Mouse (Mus musculus) MEL (cell line): ENCODE measurements around the gene Mindy3. TPM values are rescaled to one million over a fixed set of nuclear protein-coding genes. Genes with fewer than 3 reads are reported as not detected.

ENCODE experiments used
- DNase-seq: peaks from one replicate; pipeline ENCODE4 v3.0.0; 2011; ENCODE audit warnings: low read depth, low spot score
- H3K27ac ChIP-seq: 2 replicates; pipeline ENCODE4 v1.5.1; 2012; ENCODE audit warnings: low read depth, mild to moderate bottlenecking, control low read depth, low read length, moderate library complexity; ENCODE audit not compliant: control insufficient read depth
- H3K27me3 ChIP-seq, 2 experiments: fragments of 150-350 bp in 1 of 2; sonication (generic) in 1 of 2; 2 replicates each; pipeline ENCODE4 v1.6.1; 2012; ENCODE audit warnings: low read length in 2 of 2, mild to moderate bottlenecking in 2 of 2, improper control_type of control experiment in 1 of 2, moderate library complexity in 1 of 2; ENCODE audit not compliant: insufficient read depth in 2 of 2, control insufficient read depth in 1 of 2
- H3K36me3 ChIP-seq, 2 experiments: 2 replicates each; pipeline ENCODE4 v1.6.1; 2012 to 2014; ENCODE audit warnings: low read length in 2 of 2, improper control_type of control experiment in 1 of 2, inconsistent platforms in 1 of 2, mild to moderate bottlenecking in 1 of 2; ENCODE audit not compliant: insufficient read depth in 2 of 2, control insufficient read depth in 1 of 2
- H3K4me1 ChIP-seq, 2 experiments: fragments of 150-350 bp in 1 of 2; sonication (generic) in 1 of 2; 2 replicates each; pipeline ENCODE4 v1.6.1; 2012; ENCODE audit warnings: low read length in 2 of 2, improper control_type of control experiment in 1 of 2, mild to moderate bottlenecking in 1 of 2; ENCODE audit not compliant: insufficient read depth in 2 of 2, control insufficient read depth in 1 of 2
- H3K4me3 ChIP-seq, 2 experiments: fragments of 150-350 bp in 1 of 2; sonication (generic) in 1 of 2; 2 replicates each; pipeline ENCODE4 v1.5.1; 2012; ENCODE audit warnings: low read depth in 2 of 2, low read length in 2 of 2, mild to moderate bottlenecking in 2 of 2, moderate library complexity in 2 of 2, control low read depth in 1 of 2, improper control_type of control experiment in 1 of 2; ENCODE audit not compliant: control insufficient read depth in 1 of 2, insufficient read depth in 1 of 2
- H3K79me2 ChIP-seq: 2 replicates; pipeline ENCODE4 v1.6.1; 2012; ENCODE audit warnings: mild to moderate bottlenecking, low read length, moderate library complexity; ENCODE audit not compliant: control insufficient read depth, poor library complexity, insufficient read depth
- H3K9ac ChIP-seq: 2 replicates; pipeline ENCODE4 v1.6.1; 2012; ENCODE audit warnings: low read depth, mild to moderate bottlenecking, control low read depth, low read length, moderate library complexity; ENCODE audit not compliant: control insufficient read depth, poor library complexity, severe bottlenecking
- H3K9me3 ChIP-seq: fragments of 150-350 bp; sonication (generic); replicated peaks from 2 replicates; pipeline ENCODE4 v1.6.1; 2012; ENCODE audit warnings: mild to moderate bottlenecking, low read length, improper control_type of control experiment, moderate library complexity; ENCODE audit not compliant: insufficient read depth
- CTCF ChIP-seq, 3 experiments: IDR thresholded peaks in 2 of 3; conservative IDR thresholded peaks in 1 of 3; 2 replicates each; pipeline ENCODE4 v1.5.1; 2011 to 2012; ENCODE audit warnings: low read length in 3 of 3, low read depth in 2 of 3, mild to moderate bottlenecking in 2 of 3, improper control_type of control experiment in 1 of 3, inconsistent platforms in 1 of 3, mixed read lengths in 1 of 3, moderate library complexity in 1 of 3; ENCODE audit not compliant: control insufficient read depth in 1 of 3, insufficient read depth in 1 of 3, poor library complexity in 1 of 3, severe bottlenecking in 1 of 3
- E2F4 ChIP-seq: IDR thresholded peaks from 2 replicates; pipeline ENCODE4 v1.6.1; 2011; ENCODE audit warnings: low read depth, low read length, improper control_type of control experiment, borderline replicate concordance
- ELF1 ChIP-seq: IDR thresholded peaks from 2 replicates; pipeline ENCODE4 v1.6.1; 2014; ENCODE audit warnings: low read depth, mild to moderate bottlenecking, inconsistent platforms, low read length, improper control_type of control experiment, moderate library complexity
- GABPA ChIP-seq: IDR thresholded peaks from 2 replicates; pipeline ENCODE4 v1.6.1; 2012; ENCODE audit warnings: low read depth, mild to moderate bottlenecking, inconsistent platforms, low read length, improper control_type of control experiment, moderate library complexity
- GATA1 ChIP-seq: IDR thresholded peaks from 2 replicates; pipeline ENCODE4 v1.6.1; 2011; ENCODE audit warnings: low read depth, low read length, improper control_type of control experiment
- HCFC1 ChIP-seq: IDR thresholded peaks from 2 replicates; pipeline ENCODE4 v1.6.1; 2012; ENCODE audit warnings: low read depth, mild to moderate bottlenecking, inconsistent platforms, low read length, improper control_type of control experiment, moderate library complexity
- JUND ChIP-seq: IDR thresholded peaks from 2 replicates; pipeline ENCODE4 v1.6.1; 2011; ENCODE audit warnings: low read depth, mild to moderate bottlenecking, improper control_type of control experiment, low read length
- MAFK ChIP-seq: IDR thresholded peaks from 2 replicates; pipeline ENCODE4 v1.6.1; 2011; ENCODE audit warnings: low read depth, mild to moderate bottlenecking, low read length, improper control_type of control experiment, borderline replicate concordance
- MAZ ChIP-seq: IDR thresholded peaks from 2 replicates; pipeline ENCODE4 v1.6.1; 2012; ENCODE audit warnings: low read depth, mild to moderate bottlenecking, inconsistent platforms, low read length, improper control_type of control experiment
- MEF2A ChIP-seq: IDR thresholded peaks from 2 replicates; pipeline ENCODE4 v1.6.1; 2014; ENCODE audit warnings: low read depth, mild to moderate bottlenecking, inconsistent platforms, low read length, improper control_type of control experiment; ENCODE audit not compliant: poor library complexity, insufficient replicate concordance, severe bottlenecking; ENCODE audit errors: extremely low read depth
- MXI1 ChIP-seq: IDR thresholded peaks from 2 replicates; pipeline ENCODE4 v1.6.1; 2011; ENCODE audit warnings: mild to moderate bottlenecking, low read depth, low read length, improper control_type of control experiment
- MYB ChIP-seq: IDR thresholded peaks from 2 replicates; pipeline ENCODE4 v1.6.1; 2011; ENCODE audit warnings: mild to moderate bottlenecking, low read depth, low read length, improper control_type of control experiment
- MYC ChIP-seq: IDR thresholded peaks from 2 replicates; pipeline ENCODE4 v1.6.1; 2011; ENCODE audit warnings: low read depth, mild to moderate bottlenecking, low read length, improper control_type of control experiment, moderate library complexity
- POLR2A ChIP-seq, 2 experiments: IDR thresholded peaks; 2 replicates each; pipeline ENCODE4 v1.6.1; 2011 to 2012; ENCODE audit warnings: low read length in 2 of 2, mild to moderate bottlenecking in 2 of 2, control low read depth in 1 of 2, improper control_type of control experiment in 1 of 2, low read depth in 1 of 2, moderate library complexity in 1 of 2; ENCODE audit not compliant: control insufficient read depth in 1 of 2, insufficient read depth in 1 of 2, poor library complexity in 1 of 2
- POLR2AphosphoS5 ChIP-seq: IDR thresholded peaks from 2 replicates; pipeline ENCODE4 v1.6.1; 2012; ENCODE audit warnings: low read depth, borderline replicate concordance, mild to moderate bottlenecking, inconsistent platforms, low read length, moderate library complexity, mixed read lengths
- RAD21 ChIP-seq: IDR thresholded peaks from 2 replicates; pipeline ENCODE4 v1.6.1; 2011; ENCODE audit warnings: mild to moderate bottlenecking, low read depth, low read length, improper control_type of control experiment
- RCOR1 ChIP-seq: IDR thresholded peaks from 2 replicates; pipeline ENCODE4 v1.6.1; 2012; ENCODE audit warnings: low read depth, mild to moderate bottlenecking, inconsistent platforms, low read length, improper control_type of control experiment
- SMC3 ChIP-seq: IDR thresholded peaks from 2 replicates; pipeline ENCODE4 v1.6.1; 2011; ENCODE audit warnings: low read depth, low read length, improper control_type of control experiment
- TBP ChIP-seq: IDR thresholded peaks from 2 replicates; pipeline ENCODE4 v1.8.0; 2011; ENCODE audit warnings: low read depth, low read length, improper control_type of control experiment
- ZC3H11A ChIP-seq: IDR thresholded peaks from 2 replicates; pipeline ENCODE4 v1.6.1; 2012; ENCODE audit warnings: low read depth, mild to moderate bottlenecking, inconsistent platforms, low read length, improper control_type of control experiment
- ZNF384 ChIP-seq: IDR thresholded peaks from 2 replicates; pipeline ENCODE4 v1.6.1; 2012; ENCODE audit warnings: low read depth, mild to moderate bottlenecking, inconsistent platforms, low read length, improper control_type of control experiment
- polyA plus RNA-seq, 2 experiments: library from polyadenylated mRNA; stranded (reverse) in 1 of 2; unstranded in 1 of 2; fragments of >175 nt in 1 of 2; fragments of >200 nt in 1 of 2; gene quantifications; 2 replicates each; pipeline versions ENCODE4 v1.2.1 to v1.2.4; 2012; ENCODE audit warnings: low replicate concordance in 2 of 2, low read depth in 1 of 2; ENCODE audit not compliant: insufficient read length in 2 of 2, insufficient read depth in 1 of 2, missing spikeins in 1 of 2
- total RNA-seq: library from RNA; depleted of rRNA; stranded (reverse); fragments of 300-350 nt; gene quantifications from 2 replicates; pipeline ENCODE4 v1.2.3, GENCODE M21; 2012

The Mindy3 gene
- total and polyA plus RNA-seq, 3 experiments, result 23.8 to 40.6 TPM; not detected in 1

DNA sequence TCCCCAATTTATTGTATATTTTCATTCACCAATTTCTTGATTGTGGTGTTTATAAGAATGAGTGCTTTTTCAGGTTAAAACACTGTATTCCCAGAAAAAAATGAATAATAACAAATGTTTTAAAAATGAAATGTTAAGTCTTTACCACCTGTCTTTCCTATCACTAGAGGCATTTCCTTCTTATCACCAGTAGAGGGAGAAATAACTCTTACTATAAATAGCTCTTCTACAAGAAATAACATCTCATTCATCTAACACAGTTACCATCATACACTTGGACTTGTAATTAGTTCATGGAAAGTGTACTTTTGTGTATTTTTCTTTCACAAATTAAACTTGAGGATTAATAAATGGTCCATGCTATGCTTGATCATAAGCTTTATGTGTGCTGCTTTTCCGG is 40.5 kb upstream of the Mindy3 start:
- H3K36me3 ChIP-seq, result no peaks in the 10 kb centered on the region
- peak; percentile 20 for DNase-seq
- no peaks in the 10 kb centered on the region for H3K4me1 ChIP-seq
- H3K27me3 ChIP-seq, result no peaks in the 10 kb centered on the region
- H3K9me3 ChIP-seq, result no peaks in the 10 kb centered on the region
- H3K79me2 ChIP-seq, result no peaks in the 10 kb centered on the region
- no peak overlapping the region for H3K4me3 ChIP-seq
- H3K9ac ChIP-seq, result no peak overlapping the region
- no peak overlapping the region for H3K27ac ChIP-seq
- TF ChIP-seq SMC3, result peak; percentile 37
- peak in 1 of 3 experiments; percentile 49; a peak in 3 of 6 replicates for TF ChIP-seq CTCF (IDR thresholded peaks at IDR 0.05 in 2 of 3, conservative IDR thresholded peaks at IDR 0.05 in 1 of 3; ENCODE audit: control insufficient read depth in 1 of 3, insufficient read depth in 1 of 3, low read depth in 2 of 3, low read length in 3 of 3, poor library complexity in 1 of 3, severe bottlenecking in 1 of 3)
- TF ChIP-seq MEF2A, result peak; percentile 49; the same call in 1 of the 2 replicates
- TF ChIP-seq ZC3H11A, result 0 out of 2 replicates have a peak, but pooled peaks have one; percentile 7
- no peak for TF ChIP-seq TBP
- no peak for TF ChIP-seq JUND
- TF ChIP-seq RAD21, result peak; percentile 56
- no peak for TF ChIP-seq GATA1
- TF ChIP-seq POLR2A (IDR thresholded peaks at IDR 0.05; ENCODE audit: control insufficient read depth in 1 of 2, insufficient read depth in 1 of 2, low read depth in 1 of 2, low read length in 2 of 2, poor library complexity in 1 of 2), result no peak
- TF ChIP-seq ZNF384, result no peak
- TF ChIP-seq RCOR1, result no peak

DNA sequence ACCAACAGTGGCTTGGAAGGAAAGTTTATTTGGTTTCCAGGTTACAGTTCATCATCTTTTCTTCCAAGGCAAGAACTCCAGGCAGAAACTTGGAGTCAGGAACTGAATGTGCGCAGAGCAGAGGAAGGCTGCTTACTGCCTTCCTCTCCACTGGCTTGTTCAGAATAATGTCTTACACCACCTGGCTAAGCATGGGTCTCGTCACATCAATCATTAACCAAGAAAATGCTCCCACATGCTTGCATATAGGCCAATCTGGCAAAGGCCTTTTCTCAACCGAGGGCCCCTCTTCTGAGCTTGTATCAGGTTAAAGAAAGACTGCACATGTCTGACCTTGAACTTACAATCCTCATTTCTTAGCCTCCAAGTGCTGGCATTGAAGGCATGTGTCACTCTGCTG is 30.8 kb upstream of the Mindy3 start:
- H3K4me1 ChIP-seq, result no peaks in the 10 kb centered on the region
- no peaks in the 10 kb centered on the region for H3K9me3 ChIP-seq

DNA sequence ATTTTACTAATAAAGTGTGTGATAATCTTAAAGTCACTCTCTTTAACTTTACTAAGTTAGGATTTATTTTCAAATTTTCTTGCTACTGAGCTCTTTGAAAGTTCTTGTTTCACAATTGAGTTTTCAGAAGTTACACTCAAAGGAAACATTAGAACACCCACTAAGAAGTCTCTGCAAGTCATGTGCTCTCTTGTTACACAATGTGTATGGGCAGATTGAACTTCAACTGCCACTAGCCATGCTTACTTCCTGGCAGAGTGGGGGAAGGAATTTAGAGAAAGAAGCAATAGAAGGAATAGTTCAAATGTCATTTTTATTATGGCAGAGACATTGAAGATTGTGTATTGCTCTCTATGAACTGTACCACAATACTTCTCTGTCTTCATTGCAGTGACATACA is 20.9 kb upstream of the Mindy3 start:
- Histone ChIP-seq H3K4me3 (no peak overlapping the region), H3K36me3 (no peaks in the 10 kb centered on the region), H3K27ac (no peak overlapping the region), H3K79me2 (no peaks in the 10 kb centered on the region), H3K27me3 (no peaks in the 10 kb centered on the region; a peak in 1 of 4 replicates), H3K4me1 (no peaks in the 10 kb centered on the region), H3K9me3 (no peaks in the 10 kb centered on the region), H3K9ac (no peak overlapping the region)
- TF ChIP-seq ELF1 (no peak), SMC3 (no peak), RCOR1 (no peak), MYC (no peak), MYB (no peak), MAZ (no peak), HCFC1 (no peak), E2F4 (no peak), POLR2AphosphoS5 (no peak), MAFK (no peak)
- DNase-seq, result no peak

More for the DNA sequence above, 30.8 kb upstream of the Mindy3 start:
- Histone ChIP-seq H3K9ac (no peak overlapping the region), H3K27me3 (no peaks in the 10 kb centered on the region; a peak in 2 of 4 replicates), H3K79me2 (no peaks in the 10 kb centered on the region), H3K36me3 (no peaks in the 10 kb centered on the region), H3K27ac (no peak overlapping the region), H3K4me3 (no peak overlapping the region)
- DNase-seq, result no peak
- no peak for TF ChIP-seq MXI1
- no peak for TF ChIP-seq HCFC1
- no peak for TF ChIP-seq GABPA
